Mouse (Mus musculus): ENCODE measurements around the gene Glis1. TPM values are rescaled to one million over a fixed set of nuclear protein-coding genes. Genes with fewer than 3 reads are reported as not detected.
"Not testable (repeated sequence)": the region's sequence is repeated elsewhere in the genome, so short reads cannot be mapped to it uniquely, and the experiment has no call there.

Gene Glis1
- total RNA-seq, 1 experiment from 2014 or later: 0.79 TPM

- no peak for DNase-seq
Measured at GRCm38 (mm10) chr4:107580883-107581282, 146.5 kb downstream of the Glis1 start.

GRCm38 (mm10) chr4:107586391-107586790 is 152.0 kb downstream of the Glis1 start:
- no peak for DNase-seq

- no peak for DNase-seq
Measured at GRCm38 (mm10) chr4:107588637-107589036, 154.2 kb downstream of the Glis1 start.

DNA sequence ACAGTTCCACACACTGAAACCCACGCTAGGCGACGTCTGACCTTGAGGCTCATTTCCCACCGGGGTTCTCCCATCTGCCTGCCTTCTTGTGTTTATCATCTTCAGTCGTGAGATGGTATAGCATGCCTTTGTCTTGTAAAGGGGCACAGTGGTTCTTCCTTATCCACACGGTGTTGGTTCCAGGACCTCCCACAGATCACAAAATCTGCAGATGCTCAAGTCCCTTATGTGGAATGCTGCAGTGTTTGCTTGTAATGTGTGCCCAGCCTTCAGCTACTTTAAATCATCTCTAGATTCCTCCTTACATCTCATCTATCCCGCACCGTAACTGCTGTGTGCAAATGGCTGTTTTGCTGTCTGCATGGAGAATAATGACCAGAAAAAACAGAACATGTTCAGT is 154.7 kb downstream of the Glis1 start:
- no peak for DNase-seq

DNA sequence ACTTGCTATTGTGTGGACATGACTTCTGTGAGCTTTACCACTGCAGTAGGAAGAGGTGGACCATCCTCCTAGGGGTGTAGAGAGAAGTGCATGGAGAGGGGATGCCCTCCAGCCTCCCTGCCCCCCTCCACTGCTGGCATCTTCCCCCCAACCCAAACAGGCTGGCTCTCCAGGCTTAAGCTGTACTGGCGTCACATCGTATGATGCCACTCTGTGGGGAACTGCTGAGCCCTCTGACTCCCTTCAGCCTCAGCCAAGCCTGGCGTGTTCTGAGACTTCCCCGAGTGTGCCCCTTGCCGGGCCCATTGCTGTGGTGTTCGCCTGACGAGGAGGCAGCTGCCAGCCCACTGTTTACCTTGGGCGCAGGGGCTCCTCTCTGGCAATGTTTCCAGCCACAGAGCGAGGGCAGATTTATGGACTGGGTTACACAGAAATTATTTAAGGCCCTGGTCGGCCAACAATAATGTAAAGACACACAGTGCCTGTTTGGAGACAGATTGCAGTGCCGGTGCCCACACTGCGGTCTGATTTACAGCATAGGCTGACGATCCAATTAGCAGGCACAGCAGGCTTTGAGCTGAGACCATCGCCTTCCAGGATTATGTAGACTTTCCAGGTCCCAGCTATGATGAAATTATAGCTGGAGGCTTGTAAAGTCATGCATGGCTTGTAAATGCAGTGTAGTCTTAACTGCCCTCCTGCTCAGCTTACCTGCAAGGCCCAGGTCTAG is 156.6 kb downstream of the Glis1 start:
- DNase-seq: no peak

- no peak for DNase-seq
Measured at GRCm38 (mm10) chr4:107593426-107593825, 159.0 kb downstream of the Glis1 start.

DNA sequence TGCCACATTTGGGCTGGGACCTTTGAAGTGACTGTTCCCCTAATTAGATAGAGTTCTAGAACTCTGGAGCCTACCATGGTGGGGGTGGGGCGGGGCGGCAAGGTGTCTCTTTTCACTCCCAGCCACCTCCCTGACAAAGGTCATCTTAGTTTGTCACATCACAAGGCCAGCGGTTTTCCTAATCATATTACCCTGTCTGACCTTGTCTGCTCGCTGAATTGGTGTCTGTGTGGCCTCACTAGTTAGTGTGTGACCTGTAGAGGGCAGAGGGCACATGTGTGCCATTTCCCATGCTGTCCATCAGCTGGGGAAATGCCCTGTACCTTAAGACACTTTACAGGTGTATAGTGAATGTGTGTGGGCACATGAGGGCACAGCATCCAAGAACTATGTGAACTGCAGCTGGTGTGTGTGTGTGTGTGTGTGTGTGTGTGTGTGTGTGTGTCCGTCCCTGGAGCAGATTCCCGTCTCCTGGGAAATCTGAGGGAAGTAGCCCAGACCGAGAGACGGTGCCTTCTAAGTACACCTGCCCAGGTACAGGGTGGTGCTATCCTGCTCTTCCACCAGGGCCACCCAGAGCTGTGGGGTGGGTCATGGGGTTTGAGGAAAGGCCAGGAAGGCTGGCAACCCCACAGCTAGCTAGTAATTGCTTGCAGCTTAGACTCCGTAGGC is 163.0 kb downstream of the Glis1 start:
- DNase-seq: no peak

- no peak for DNase-seq
Measured at GRCm38 (mm10) chr4:107597898-107598580, 163.6 kb downstream of the Glis1 start.

DNA sequence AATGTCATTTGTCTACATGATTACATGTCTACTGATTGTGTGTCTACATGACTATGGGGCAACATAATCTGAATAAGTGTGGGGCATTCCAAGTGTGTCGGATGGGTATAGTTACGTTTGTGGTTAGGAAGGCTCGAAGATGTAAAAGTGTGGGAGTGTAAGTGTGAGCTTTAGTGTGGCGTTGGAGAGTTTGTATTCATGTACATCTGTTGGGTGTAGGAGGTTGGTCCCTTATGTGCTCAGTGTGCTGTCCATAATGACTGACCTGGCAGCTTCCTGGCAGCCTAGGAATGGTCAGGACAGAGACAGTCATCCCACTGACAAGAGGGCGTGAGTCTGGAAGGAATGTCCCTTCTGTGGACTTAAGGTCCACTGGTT is 164.2 kb downstream of the Glis1 start:
- DNase-seq: not testable (repeated sequence)

GRCm38 (mm10) chr4:107602284-107602683 is 167.9 kb downstream of the Glis1 start:
- DNase-seq: no peak

GRCm38 (mm10) chr4:107602787-107603186 is 168.4 kb downstream of the Glis1 start:
- peak; percentile 69 for DNase-seq

- no peak for DNase-seq
Measured at GRCm38 (mm10) chr4:107603208-107603607, 168.8 kb downstream of the Glis1 start.

GRCm38 (mm10) chr4:107605964-107606602 is 171.7 kb downstream of the Glis1 start:
- DNase-seq: no peak

GRCm38 (mm10) chr4:107609775-107610174 is 175.4 kb downstream of the Glis1 start:
- DNase-seq: no peak

GRCm38 (mm10) chr4:107611888-107612650 is 177.7 kb downstream of the Glis1 start:
- DNase-seq: no peak

- no peak for DNase-seq
Measured at GRCm38 (mm10) chr4:107617596-107618230, 183.3 kb downstream of the Glis1 start.

GRCm38 (mm10) chr4:107619487-107619886 is 185.1 kb downstream of the Glis1 start:
- no peak for DNase-seq

DNA sequence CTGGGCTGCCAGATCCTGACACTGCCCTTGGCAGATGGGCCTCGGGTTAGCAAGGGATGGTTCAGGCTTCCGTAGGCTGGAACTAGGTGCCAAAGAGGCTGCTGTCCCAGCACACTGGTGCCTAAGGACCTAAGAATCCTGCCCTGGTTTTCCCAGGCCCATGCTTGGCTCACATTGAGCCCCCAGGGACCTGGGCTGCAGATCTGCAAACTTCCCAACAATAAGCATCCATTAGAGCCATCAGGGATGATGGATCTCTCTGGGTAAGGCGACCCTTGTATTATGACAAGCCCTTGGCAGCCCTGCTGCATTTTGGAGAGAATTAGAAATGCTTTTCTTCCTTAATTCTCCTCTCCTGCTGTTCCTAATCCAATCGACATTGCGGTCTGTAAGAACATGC is 187.0 kb downstream of the Glis1 start:
- no peak for DNase-seq

GRCm38 (mm10) chr4:107622296-107622695 is 187.9 kb downstream of the Glis1 start:
- no peak for DNase-seq

GRCm38 (mm10) chr4:107623916-107624315 is 189.5 kb downstream of the Glis1 start:
- peak; percentile 26 for DNase-seq

- no peak for DNase-seq
Measured at GRCm38 (mm10) chr4:107624951-107625350, 190.6 kb downstream of the Glis1 start.

DNA sequence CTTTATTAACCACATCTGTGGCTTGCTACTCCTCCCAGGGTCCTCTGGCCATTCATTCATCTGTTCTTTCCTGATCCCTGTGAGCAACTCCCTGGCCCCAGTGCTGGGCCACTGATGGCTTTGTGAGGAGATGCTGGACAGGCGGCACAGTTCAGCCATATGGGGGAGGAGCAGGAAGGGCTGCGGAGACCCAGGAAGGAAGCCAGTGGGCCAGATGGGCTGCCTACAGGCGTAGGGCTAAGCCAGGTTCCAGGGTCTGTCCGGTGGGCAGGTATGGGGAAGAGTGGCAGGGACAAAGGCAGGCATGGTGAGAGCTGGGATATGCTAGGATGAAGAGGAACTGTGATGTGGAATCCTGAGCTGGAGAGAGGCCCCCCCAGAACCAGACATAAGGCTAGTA is 193.8 kb downstream of the Glis1 start:
- DNase-seq: no peak
